Mouse (Mus musculus): ENCODE results near the gene Mkks.

DNA sequence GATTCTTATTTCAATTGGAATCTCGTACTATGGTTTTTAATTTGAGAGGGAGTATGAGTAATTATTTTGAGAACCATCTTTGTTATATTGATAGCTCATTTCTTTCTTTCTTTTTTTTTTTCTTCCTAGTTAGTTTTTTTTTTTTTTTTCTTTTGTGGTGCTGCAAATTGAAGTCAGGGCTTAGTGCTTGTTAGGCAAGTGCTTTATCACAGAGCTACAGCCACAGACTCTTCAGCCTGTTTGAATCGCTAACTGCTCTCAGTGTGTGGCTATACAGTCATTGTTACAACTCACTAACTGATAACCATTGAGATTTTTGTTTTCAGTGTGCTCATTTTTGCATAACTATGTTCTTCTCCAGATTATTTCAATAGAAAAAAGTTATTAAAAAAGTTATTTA is 3.3 kb upstream of the Mkks start:
- TF ChIP-seq CTCF (IDR thresholded peaks at IDR 0.05; ENCODE audit: low read depth): no peak
- no peak for TF ChIP-seq EP300 (IDR thresholded peaks at IDR 0.05; ENCODE audit: low read depth)

All from liver, postnatal 0 days (tissue).